Mouse (Mus musculus) embryonic fibroblast, embryonic 13.5 days (primary cell): ENCODE results near the gene Mblac1.

Experiments used
- CTCF ChIP-seq: IDR thresholded peaks from 2 replicates; pipeline ENCODE4 v1.5.1; 2011; ENCODE audit warnings: mild to moderate bottlenecking, control low read depth, low read length, moderate library complexity, borderline replicate concordance; ENCODE audit not compliant: insufficient read depth
- POLR2A ChIP-seq: IDR thresholded peaks from 2 replicates; pipeline ENCODE4 v1.6.1; 2011; ENCODE audit warnings: low read depth, mild to moderate bottlenecking, control low read depth, low read length, moderate library complexity

DNA sequence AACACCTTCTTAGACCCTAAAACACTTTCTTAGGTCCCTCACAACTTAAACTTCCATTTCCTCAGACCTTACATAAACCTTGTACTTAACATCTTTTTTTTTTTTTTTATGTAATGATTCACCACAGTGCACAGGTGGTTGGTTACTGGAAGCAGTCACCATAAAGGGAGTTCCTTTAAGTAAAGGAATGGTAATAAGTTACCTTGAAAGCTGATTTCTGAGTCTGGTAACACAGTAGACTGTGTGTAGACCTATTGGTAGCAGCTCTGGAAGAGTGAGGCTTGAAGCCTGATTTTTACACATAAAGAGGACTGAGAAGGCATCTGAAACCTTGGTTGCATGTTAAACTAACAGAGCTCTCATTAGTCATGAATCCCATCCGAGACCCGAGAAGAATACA, 25.8 kb downstream of the Mblac1 start:
- no peak for TF ChIP-seq POLR2A
- no peak for TF ChIP-seq CTCF
